Mouse (Mus musculus) intestine, embryonic 16.5 days (tissue): ENCODE measurements around the gene Ntm. TPM values are rescaled to one million over a fixed set of nuclear protein-coding genes. Genes with fewer than 3 reads are reported as not detected.

Experiments used
- ATAC-seq: fragments of 200-750 bp; cut with Nextera tagmentation; 2 replicates; pipeline ENCODE4 v1.8.0; 2017; ENCODE audit warnings: moderate TSS enrichment, moderate library complexity
- H3K27ac ChIP-seq: fragments of 300-500 bp; sonication (generic); 2 replicates; pipeline ENCODE4 v1.5.1; 2014; ENCODE audit warnings: mild to moderate bottlenecking, low read length
- H3K27me3 ChIP-seq: fragments of 300-500 bp; sonication (generic); replicated peaks from 2 replicates; pipeline ENCODE4 v1.6.1; 2014; ENCODE audit warnings: low read length, control low read depth, mixed read lengths; ENCODE audit not compliant: control insufficient read depth, insufficient read depth
- H3K36me3 ChIP-seq: fragments of 300-500 bp; sonication (generic); 2 replicates; pipeline ENCODE4 v1.6.1; 2014; ENCODE audit warnings: low read length, control low read depth; ENCODE audit not compliant: control insufficient read depth, insufficient read depth
- H3K4me1 ChIP-seq: fragments of 300-500 bp; sonication (generic); 2 replicates; pipeline ENCODE4 v1.6.1; 2014; ENCODE audit warnings: low read length, control low read depth, mixed read lengths; ENCODE audit not compliant: control insufficient read depth, insufficient read depth
- H3K4me2 ChIP-seq: fragments of 300-500 bp; sonication (generic); 2 replicates; pipeline ENCODE4 v1.6.1; 2014; ENCODE audit warnings: low read depth, low read length, control low read depth
- H3K4me3 ChIP-seq: fragments of 300-500 bp; sonication (generic); 2 replicates; pipeline ENCODE4 v1.5.1; 2014; ENCODE audit warnings: mild to moderate bottlenecking, low read length
- H3K9ac ChIP-seq: fragments of 300-500 bp; sonication (generic); 2 replicates; pipeline ENCODE4 v1.6.1; 2014; ENCODE audit warnings: low read depth, low read length
- H3K9me3 ChIP-seq: fragments of 300-500 bp; sonication (generic); 2 replicates; pipeline ENCODE4 v1.6.1; 2016; ENCODE audit warnings: low read length, control low read depth; ENCODE audit not compliant: control insufficient read depth
- WGBS: fragments of 180-500 bp; shearing (Covaris S2); extraction: QIAGEN DNeasy Blood & Tissue Kit; methylation state at CpG from one replicate; pipeline ENCODE4 v1.1.7; 2014; 5-methylcytosine and 5-hydroxymethylcytosine counted together
- polyA plus RNA-seq: library from polyadenylated mRNA; unstranded; fragments of >200 nt; fragmentation: Nextera tagmentation; extraction: Ambion mirVana; gene quantifications from 2 replicates; pipeline ENCODE4 v1.2.1, GENCODE M21; 2015

Ntm gene
- polyA plus RNA-seq, 1 experiment from 2014 or later, result 5.5 TPM

DNA sequence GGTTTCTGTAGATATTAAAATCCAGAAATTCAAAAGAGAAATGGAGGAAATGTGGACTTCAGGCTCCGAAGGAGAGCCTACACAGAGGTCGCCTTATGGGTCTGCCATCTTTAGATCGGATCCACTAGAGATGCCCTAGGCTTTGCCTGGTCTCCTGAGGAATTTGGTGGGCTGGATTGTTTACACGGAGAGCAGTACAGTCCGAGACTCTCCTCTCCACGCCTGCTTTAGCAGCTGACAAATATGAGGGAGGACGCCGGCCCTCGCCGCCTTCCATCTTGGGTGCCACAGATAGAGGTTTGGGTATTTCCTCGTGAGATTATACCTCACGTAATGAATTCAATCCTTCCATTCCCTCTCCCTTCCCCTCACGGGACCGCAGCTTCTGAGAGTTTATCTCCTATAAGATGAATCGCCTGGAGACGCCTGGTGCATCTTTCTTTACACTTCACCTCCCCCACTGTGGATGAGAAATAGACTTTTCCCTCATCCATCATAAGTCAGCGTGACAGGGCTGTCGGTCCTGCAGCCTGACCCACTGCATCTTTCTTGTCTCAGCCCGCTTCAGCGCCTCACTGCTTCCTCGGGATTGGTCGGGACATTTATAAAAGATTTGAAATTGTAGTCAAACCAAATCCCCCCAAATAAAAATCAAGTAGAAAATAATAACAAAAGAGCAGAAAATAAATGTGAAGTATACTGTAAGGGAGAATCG lies 191.7 kb downstream of the Ntm start:
- no peak overlapping the region for H3K27ac ChIP-seq
- no peak for ATAC-seq

DNA sequence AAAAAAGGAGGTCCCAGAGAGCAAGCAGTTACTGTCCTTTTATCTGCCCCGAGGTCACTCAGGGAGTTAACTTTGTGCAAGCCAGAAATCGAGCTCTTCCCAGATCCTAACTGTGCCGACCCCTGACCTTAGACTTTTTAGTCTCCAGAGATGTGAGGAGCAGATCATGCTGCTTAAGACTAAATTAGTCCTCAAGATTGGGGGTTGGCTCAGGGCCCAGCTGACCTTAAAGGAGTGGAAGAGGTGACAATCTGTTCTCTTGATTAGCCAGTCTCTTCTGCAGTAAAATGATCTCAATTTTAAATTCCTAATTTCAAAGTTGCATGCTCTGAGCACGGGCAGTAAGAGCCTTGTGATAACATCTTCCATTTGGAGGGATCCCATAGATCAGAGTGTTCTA lies 193.6 kb downstream of the Ntm start:
- no peaks in the 10 kb centered on the region for H3K27me3 ChIP-seq
- WGBS, result 58% methylated on average over 4 of the region's 4 CpGs
- no peak overlapping the region for H3K9ac ChIP-seq
- no peaks in the 10 kb centered on the region for H3K4me1 ChIP-seq
- H3K4me3 ChIP-seq, result no peak overlapping the region
- no peak for ATAC-seq
- H3K4me2 ChIP-seq, result no peak overlapping the region
- no peak overlapping the region for H3K27ac ChIP-seq
- no peaks in the 10 kb centered on the region for H3K36me3 ChIP-seq
- H3K9me3 ChIP-seq, result no peaks in the 10 kb centered on the region

More for the DNA sequence above, 191.7 kb downstream of the Ntm start:
- WGBS, result 48% methylated on average over 23 of the region's 23 CpGs
- H3K36me3 ChIP-seq, result no peaks in the 10 kb centered on the region
- no peaks in the 10 kb centered on the region for H3K27me3 ChIP-seq
- no peak overlapping the region for H3K9ac ChIP-seq
- H3K4me1 ChIP-seq, result no peaks in the 10 kb centered on the region
- no peaks in the 10 kb centered on the region for H3K9me3 ChIP-seq
- no peak overlapping the region for H3K4me3 ChIP-seq
- H3K4me2 ChIP-seq, result no peak overlapping the region

DNA sequence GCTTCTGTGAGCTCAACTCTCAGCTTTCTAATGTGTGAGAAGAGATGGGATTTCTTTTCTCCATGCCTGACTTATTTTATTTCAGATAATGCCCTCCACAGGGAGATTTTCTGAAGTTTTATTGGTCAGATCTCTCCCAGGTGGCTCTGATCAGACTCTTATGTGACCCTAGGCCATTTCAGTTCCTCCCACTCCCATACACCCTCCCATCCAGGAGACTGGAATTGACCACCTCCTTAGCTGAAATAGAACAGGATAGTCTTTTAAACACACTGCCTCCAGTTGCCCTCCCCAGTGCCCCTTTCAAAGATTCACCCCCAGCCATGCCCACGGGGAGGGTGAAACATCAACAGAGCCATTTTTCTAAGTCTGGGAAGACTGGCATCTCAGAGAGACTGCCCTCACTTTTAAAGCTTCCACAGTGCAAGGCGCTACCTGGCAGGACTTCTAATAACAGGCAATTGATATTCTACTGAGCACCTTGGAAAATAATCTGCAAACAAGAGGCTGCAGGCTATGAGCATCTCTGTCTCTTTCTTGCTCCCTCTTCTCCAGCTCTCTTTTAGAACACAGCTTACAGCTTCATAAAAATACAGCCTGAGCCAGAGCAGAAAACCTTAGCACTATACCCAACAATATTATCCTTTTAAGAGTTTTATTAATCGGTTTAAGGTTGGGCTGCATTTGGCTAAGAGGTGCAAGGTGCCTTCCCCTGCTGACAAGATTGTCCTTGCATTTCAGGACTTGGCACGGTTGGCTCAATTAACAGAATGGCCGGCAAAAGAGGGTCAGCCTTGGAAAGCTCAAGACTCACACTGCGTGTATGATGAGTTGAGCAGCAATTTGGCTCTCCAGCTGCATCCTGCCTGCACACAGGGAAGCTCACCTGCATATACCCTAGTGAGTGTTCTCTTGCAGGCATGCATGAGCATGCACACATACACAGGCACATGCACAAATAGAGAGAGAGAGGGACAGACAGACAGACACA lies 196.7 kb downstream of the Ntm start:
- WGBS, result 73% methylated on average over 6 of the region's 6 CpGs
- Histone ChIP-seq H3K4me3 (no peak overlapping the region), H3K9me3 (no peaks in the 10 kb centered on the region), H3K4me1 (no peaks in the 10 kb centered on the region), H3K27me3 (no peaks in the 10 kb centered on the region), H3K27ac (no peak overlapping the region), H3K9ac (no peak overlapping the region), H3K36me3 (no peaks in the 10 kb centered on the region), H3K4me2 (no peak overlapping the region)
- no peak for ATAC-seq

DNA sequence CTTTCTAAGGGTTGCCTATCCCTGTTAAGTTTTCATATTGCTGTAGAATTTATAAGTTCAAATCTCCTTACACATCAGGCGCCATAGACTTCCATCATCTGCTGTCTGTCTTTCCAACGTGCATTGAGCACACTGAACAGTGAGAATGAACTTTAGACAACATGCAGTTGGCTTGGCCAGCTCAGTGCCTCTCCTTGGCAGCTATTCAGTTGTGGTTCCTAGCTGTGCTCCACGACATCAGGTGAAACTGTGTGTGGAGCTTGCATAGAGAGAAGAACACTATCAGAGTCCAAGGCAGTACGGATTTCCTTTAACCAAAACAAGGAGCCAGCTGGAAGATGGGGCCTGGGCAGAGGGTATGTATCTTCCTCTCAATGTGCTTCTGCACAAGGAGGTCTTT lies 199.6 kb downstream of the Ntm start:
- Histone ChIP-seq H3K36me3 (no peaks in the 10 kb centered on the region), H3K4me2 (no peak overlapping the region), H3K27ac (no peak overlapping the region), H3K9me3 (no peaks in the 10 kb centered on the region), H3K9ac (no peak overlapping the region), H3K27me3 (no peaks in the 10 kb centered on the region), H3K4me3 (no peak overlapping the region), H3K4me1 (no peaks in the 10 kb centered on the region)
- no peak for ATAC-seq
- 78% methylated on average over 4 of the region's 4 CpGs for WGBS

DNA sequence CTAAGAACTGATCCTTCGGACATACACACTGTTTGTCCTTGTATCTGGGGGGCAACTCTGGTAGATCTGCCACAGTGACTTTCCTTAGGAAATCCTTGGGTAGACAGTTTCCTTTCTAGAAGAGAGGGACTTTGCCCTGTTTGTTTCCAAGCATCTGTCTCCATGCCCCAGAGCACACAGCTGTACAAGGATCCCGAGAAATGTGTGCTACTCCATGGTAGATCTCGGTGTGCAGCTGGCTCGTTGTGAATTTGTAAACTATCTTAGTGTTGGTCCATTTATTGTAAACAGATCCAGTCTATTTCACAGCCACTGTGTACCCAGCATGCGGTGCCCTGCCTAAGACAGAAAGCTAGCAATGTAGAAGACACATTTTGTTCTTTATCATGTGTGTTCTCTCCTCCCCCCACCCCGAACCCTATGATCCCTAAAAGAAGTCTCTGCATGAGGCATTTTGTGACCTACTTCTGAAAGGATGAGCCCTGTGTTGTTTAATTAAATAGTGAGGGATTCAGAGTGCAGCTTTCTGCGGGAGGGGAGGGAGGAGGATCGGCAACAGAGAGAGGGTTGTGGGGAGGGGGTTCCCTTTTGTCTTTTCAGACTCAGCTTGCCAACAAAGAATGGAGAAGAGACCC lies 200.9 kb downstream of the Ntm start:
- H3K4me2 ChIP-seq, result no peak overlapping the region
- H3K4me3 ChIP-seq, result no peak overlapping the region
- no peaks in the 10 kb centered on the region for H3K9me3 ChIP-seq
- no peaks in the 10 kb centered on the region for H3K36me3 ChIP-seq
- H3K27me3 ChIP-seq, result no peaks in the 10 kb centered on the region
- H3K9ac ChIP-seq, result no peak overlapping the region
- no peak overlapping the region for H3K27ac ChIP-seq
- no peaks in the 10 kb centered on the region for H3K4me1 ChIP-seq
- 41% methylated on average over 8 of the region's 8 CpGs for WGBS
- no peak for ATAC-seq

DNA sequence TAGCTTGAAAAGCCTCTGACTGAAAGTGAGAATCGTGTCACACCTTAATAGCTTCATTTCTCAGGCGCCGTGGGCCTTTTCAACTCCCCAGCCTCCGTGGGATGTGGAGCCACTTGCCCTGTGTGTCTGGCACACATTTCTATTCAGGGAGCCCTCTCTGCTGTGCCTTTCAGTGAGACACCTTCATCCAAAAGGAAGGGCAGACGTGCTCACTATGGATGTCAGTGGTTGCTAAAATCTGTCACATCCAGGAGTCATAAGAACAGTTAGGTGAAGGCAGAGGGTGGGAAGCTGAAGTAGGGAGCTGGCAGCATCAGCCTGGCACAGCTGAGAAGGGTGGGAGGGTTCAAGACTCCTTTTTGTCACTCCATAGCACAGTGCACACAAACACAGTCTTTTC lies 201.4 kb downstream of the Ntm start:
- no peak for ATAC-seq
- 85% methylated on average over 5 of the region's 5 CpGs for WGBS
- Histone ChIP-seq H3K4me1 (no peaks in the 10 kb centered on the region), H3K4me3 (no peak overlapping the region), H3K27me3 (no peaks in the 10 kb centered on the region), H3K9ac (no peak overlapping the region), H3K27ac (no peak overlapping the region), H3K4me2 (no peak overlapping the region), H3K9me3 (no peaks in the 10 kb centered on the region), H3K36me3 (no peaks in the 10 kb centered on the region)

DNA sequence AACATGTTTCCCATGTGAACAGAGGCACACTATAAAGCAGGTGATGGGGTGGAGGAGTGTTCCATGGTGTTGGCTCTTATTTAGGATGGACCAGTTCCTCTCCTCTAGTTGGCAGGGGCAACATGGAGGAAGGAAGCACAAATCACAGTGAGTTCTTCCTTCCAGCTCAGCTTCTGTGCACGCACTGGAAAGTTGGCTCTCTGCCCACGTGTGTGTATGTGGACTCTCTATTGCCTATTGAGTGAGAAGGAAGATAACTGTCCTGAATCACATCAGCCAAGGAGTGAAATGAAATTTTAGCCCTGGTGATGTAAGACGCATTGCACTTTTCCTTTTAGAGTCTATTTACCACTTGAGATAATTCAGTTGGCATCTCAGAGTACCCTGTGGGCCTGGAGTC lies 203.0 kb downstream of the Ntm start:
- WGBS, result 56% methylated on average over 3 of the region's 3 CpGs
- no peak for ATAC-seq

DNA sequence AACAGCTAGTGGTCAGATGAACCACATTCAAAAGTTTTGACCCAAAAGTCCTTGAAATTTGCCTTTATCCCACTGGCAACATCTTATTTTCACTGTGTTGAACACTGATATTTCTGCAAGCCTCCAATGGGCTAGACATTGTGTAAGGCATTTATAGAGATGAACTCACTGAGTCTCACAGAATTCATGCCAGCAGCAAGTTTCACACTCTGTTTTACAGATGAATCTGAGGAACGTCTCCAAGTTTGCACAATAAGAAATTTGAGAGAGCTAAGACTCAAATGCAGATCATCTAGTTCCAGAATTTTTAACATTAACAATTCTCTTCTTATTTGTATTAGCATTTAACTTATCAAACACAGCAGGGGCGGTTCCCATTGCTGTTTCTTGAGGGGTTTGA lies 203.9 kb downstream of the Ntm start:
- H3K9me3 ChIP-seq, result no peaks in the 10 kb centered on the region
- H3K27ac ChIP-seq, result no peak overlapping the region
- H3K9ac ChIP-seq, result no peak overlapping the region
- no peak for ATAC-seq
- H3K36me3 ChIP-seq, result no peaks in the 10 kb centered on the region
- no peak overlapping the region for H3K4me2 ChIP-seq
- no peaks in the 10 kb centered on the region for H3K27me3 ChIP-seq
- no peaks in the 10 kb centered on the region for H3K4me1 ChIP-seq
- no peak overlapping the region for H3K4me3 ChIP-seq
- 84% methylated on average over 2 of the region's 2 CpGs for WGBS

More for the DNA sequence above, 203.0 kb downstream of the Ntm start:
- no peaks in the 10 kb centered on the region for H3K9me3 ChIP-seq
- H3K27me3 ChIP-seq, result no peaks in the 10 kb centered on the region
- no peaks in the 10 kb centered on the region for H3K4me1 ChIP-seq
- no peak overlapping the region for H3K4me3 ChIP-seq
- no peak overlapping the region for H3K9ac ChIP-seq
- no peak overlapping the region for H3K27ac ChIP-seq
- H3K4me2 ChIP-seq, result no peak overlapping the region
- no peaks in the 10 kb centered on the region for H3K36me3 ChIP-seq

DNA sequence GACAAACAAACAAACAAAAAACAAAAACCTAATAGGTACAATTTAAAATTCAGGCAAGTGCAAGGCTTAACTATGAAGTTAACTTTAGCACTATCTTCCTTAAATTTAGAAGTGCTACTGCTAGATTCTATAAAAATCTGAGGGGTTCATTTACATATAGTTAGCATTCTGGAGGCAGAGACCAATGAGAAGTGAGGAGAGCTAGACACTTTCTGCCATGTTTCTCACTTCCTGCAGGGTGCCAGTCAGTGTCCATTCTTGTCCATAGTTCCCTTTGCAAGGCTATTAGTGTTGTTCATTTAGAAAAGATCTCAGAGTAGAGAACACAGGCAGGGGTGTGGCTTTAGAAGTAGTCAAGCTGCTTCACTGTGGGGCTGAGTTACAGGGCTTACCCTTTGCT lies 208.6 kb downstream of the Ntm start:
- no peak overlapping the region for H3K27ac ChIP-seq
- no peaks in the 10 kb centered on the region for H3K27me3 ChIP-seq
- peaks cover 14% of the 10 kb centered on the region; the same call in 1 of the 2 replicates for H3K4me1 ChIP-seq
- H3K4me3 ChIP-seq, result no peak overlapping the region
- no peak overlapping the region for H3K4me2 ChIP-seq
- H3K36me3 ChIP-seq, result no peaks in the 10 kb centered on the region
- H3K9ac ChIP-seq, result no peak overlapping the region
- ATAC-seq, result no peak
- no peaks in the 10 kb centered on the region for H3K9me3 ChIP-seq
